ENCODE assay signal across 24 mouse cellular contexts in the genomic region with DNA sequence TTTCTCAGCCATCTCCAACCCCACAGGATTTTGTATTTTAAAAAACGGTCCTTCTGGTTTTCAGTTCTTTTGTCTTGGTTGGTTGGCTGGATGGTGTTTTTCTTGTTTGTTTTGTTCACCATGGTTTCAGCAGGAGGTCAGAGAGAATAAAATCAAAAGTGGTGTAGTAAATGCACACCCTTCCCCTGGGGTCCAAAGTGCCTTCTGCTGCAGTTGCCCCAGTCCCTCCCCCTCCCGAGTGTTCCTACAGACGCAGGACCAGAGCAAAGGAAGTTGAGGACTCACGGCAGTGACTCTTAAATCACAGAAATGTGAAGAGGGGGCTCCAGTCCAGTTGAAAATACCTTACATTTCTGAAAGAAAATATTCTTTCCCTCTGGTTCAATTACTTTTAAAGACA. TPM values are rescaled to one million over a fixed set of nuclear protein-coding genes. Genes with fewer than 3 reads are reported as not detected.
DNase-seq lines count a peak whose midpoint lies in the region; ATAC-seq and TF ChIP-seq lines count a peak whose summit lies in the region.
"Had no signal": no experiment of that assay in that cellular context is flagged by ENCODE, and none has a peak within 500 bp of the region (broad histone marks: within the 10 kb centered on the region; RNA-seq: fewer than 3 reads in every experiment).

No protein-coding gene starts in this region.

- TF ChIP-seq POLR2A in kidney, adult 2 months (IDR thresholded peaks at IDR 0.05; ENCODE audit: low read depth, low read length) = no peak

- H3K36me3 ChIP-seq in kidney, adult 2 months (ENCODE audit: control insufficient read depth, insufficient read depth, low read length) = no peaks in the 10 kb centered on the region
- H3K36me3 ChIP-seq in kidney, embryonic 16.5 days (ENCODE audit: insufficient read depth, low read length) = peaks cover 17% of the 10 kb centered on the region; the same call in 1 of the 2 replicates
- peaks cover 12% of the 10 kb centered on the region for H3K36me3 ChIP-seq in liver, postnatal 0 days (replicated peaks; ENCODE audit: insufficient read depth, low read length)

- H3K9ac ChIP-seq in kidney, embryonic 16.5 days (replicated peaks; ENCODE audit: low read length) = no peak overlapping the region
- no peak overlapping the region for H3K9ac ChIP-seq in liver, postnatal 0 days (replicated peaks)
- H3K9ac ChIP-seq: embryonic facial prominence, embryonic 15.5 days; heart, embryonic 15.5 days; hindbrain, embryonic 13.5 days had no signal

- WGBS in kidney, adult 2 months = 50% methylated on average over 4 of the region's 4 CpGs
- WGBS in kidney, embryonic 16.5 days = 57% methylated on average over 4 of the region's 4 CpGs
- 59% methylated on average over 4 of the region's 4 CpGs for WGBS in liver, postnatal 0 days (ENCODE audit: insufficient replicate concordance)

- TF ChIP-seq EP300 in liver, postnatal 0 days (IDR thresholded peaks at IDR 0.05; ENCODE audit: low read depth) = no peak

- H3K27me3 ChIP-seq in kidney, adult 2 months (replicated peaks; ENCODE audit: control insufficient read depth, insufficient read depth, low read length) = no peaks in the 10 kb centered on the region
- no peaks in the 10 kb centered on the region for H3K27me3 ChIP-seq in kidney, embryonic 16.5 days (ENCODE audit: insufficient read depth, low read length)
- no peaks in the 10 kb centered on the region for H3K27me3 ChIP-seq in liver, postnatal 0 days (ENCODE audit: insufficient read depth, low read length)
- H3K27me3 ChIP-seq: CH12.LX; embryonic facial prominence, embryonic 15.5 days; heart, embryonic 15.5 days; hindbrain, embryonic 13.5 days; Patski had no signal

- H3K4me2 ChIP-seq in kidney, embryonic 16.5 days (replicated peaks; ENCODE audit: low read depth, low read length) = no peak overlapping the region
- no peak overlapping the region for H3K4me2 ChIP-seq in liver, postnatal 0 days (ENCODE audit: low read depth, low read length)
- H3K4me2 ChIP-seq: embryonic facial prominence, embryonic 15.5 days; heart, embryonic 15.5 days; hindbrain, embryonic 13.5 days had no signal

- no peak overlapping the region for H3K4me3 ChIP-seq in kidney, adult 2 months (ENCODE audit: insufficient read depth, low read depth, low read length)
- no peak overlapping the region for H3K4me3 ChIP-seq in kidney, embryonic 16.5 days (ENCODE audit: low read length)
- H3K4me3 ChIP-seq in liver, postnatal 0 days (ENCODE audit: low read depth, low read length) = no peak overlapping the region
- H3K4me3 ChIP-seq: embryonic facial prominence, embryonic 15.5 days; erythroblast, embryonic 14.5 days; forebrain, embryonic 10.5 days; heart, embryonic 10.5 days; heart, embryonic 15.5 days; hindbrain, embryonic 13.5 days had no signal

- no peak for TF ChIP-seq CTCF in kidney, adult 2 months (conservative IDR thresholded peaks at IDR 0.05; ENCODE audit: insufficient read depth, insufficient read length, low read depth, low read length)
- no peak for TF ChIP-seq CTCF in liver, postnatal 0 days (IDR thresholded peaks at IDR 0.05; ENCODE audit: low read depth)

- no peak overlapping the region for H3K27ac ChIP-seq in kidney, adult 2 months (ENCODE audit: insufficient read depth, low read depth, low read length)
- no peak overlapping the region for H3K27ac ChIP-seq in kidney, embryonic 16.5 days (ENCODE audit: low read length)
- no peak overlapping the region for H3K27ac ChIP-seq in liver, postnatal 0 days (ENCODE audit: low read depth)
- H3K27ac ChIP-seq: embryonic facial prominence, embryonic 15.5 days; forebrain, embryonic 10.5 days; heart, embryonic 10.5 days; heart, embryonic 15.5 days; hindbrain, embryonic 13.5 days had no signal

- no peaks in the 10 kb centered on the region for H3K4me1 ChIP-seq in kidney, adult 2 months (ENCODE audit: control insufficient read depth, insufficient read depth, low read length)
- no peaks in the 10 kb centered on the region for H3K4me1 ChIP-seq in kidney, embryonic 16.5 days (ENCODE audit: insufficient read depth, low read length)
- H3K4me1 ChIP-seq in liver, postnatal 0 days (ENCODE audit: insufficient read depth) = no peaks in the 10 kb centered on the region
- H3K4me1 ChIP-seq: embryonic facial prominence, embryonic 15.5 days; forebrain, embryonic 10.5 days; heart, embryonic 10.5 days; heart, embryonic 15.5 days; hindbrain, embryonic 13.5 days had no signal

- peak; percentile 63 for DNase-seq in kidney, adult 2 months
- DNase-seq in liver, postnatal 0 days = no peak
- no peak for DNase-seq in liver
- DNase-seq in kidney, postnatal 14 days = peak; percentile 43
- DNase-seq in testis, postnatal 10 days (ENCODE audit: low spot score) = no peak
- DNase-seq in cerebellum, adult 8-10 months = no peak
- DNase-seq: adrenal gland, postnatal 14 days; cerebellum, adult 18-20 months; cerebellum, postnatal 14 days; embryo, embryonic 11 days; gastrocnemius, postnatal 36 days; heart, adult 18-20 months; heart, postnatal 14 days had no signal

- ATAC-seq in kidney, embryonic 16.5 days (ENCODE audit: low FRiP score, low TSS enrichment) = no peak
- peak; percentile 66 for ATAC-seq in liver, postnatal 0 days
- ATAC-seq: activated CD4-positive, CD25-positive, alpha-beta regulatory T cell, adult 4 months; forebrain, embryonic 14.5 days; Patski had no signal

- no peaks in the 10 kb centered on the region for H3K9me3 ChIP-seq in kidney, embryonic 16.5 days (ENCODE audit: low read length)
- H3K9me3 ChIP-seq in liver, postnatal 0 days (ENCODE audit: low read length) = no peaks in the 10 kb centered on the region
- H3K9me3 ChIP-seq: embryonic facial prominence, embryonic 15.5 days; heart, embryonic 10.5 days; heart, embryonic 15.5 days; hindbrain, embryonic 13.5 days had no signal

RNA-seq across cellular contexts. Expression of a gene that starts 19.9 kb away (rescaled TPM):
- polyA plus RNA-seq in kidney, adult 2 months (2012; rRNA removed) = 50.6 and 54.4 TPM in 2 replicates
- polyA plus RNA-seq in kidney, embryonic 16.5 days (2015; fragmentation: Nextera tagmentation; extraction: Ambion mirVana) = 39.2 and 39.6 TPM in 2 replicates
- polyA plus RNA-seq in liver, postnatal 0 days (2015; fragmentation: Nextera tagmentation; extraction: Ambion mirVana) = 13.7 and 14.2 TPM in 2 replicates

Comparison
In these comparisons a context has a peak if more than half of its experiments do, and no peak if none do; other contexts are left out.
1. DNase-seq: peak in kidney, adult 2 months (single experiment) and kidney, postnatal 14 days (single experiment); none in liver, postnatal 0 days (single experiment), liver (single experiment), testis, postnatal 10 days (single experiment) and cerebellum, adult 8-10 months (single experiment).